In the genomic region with DNA sequence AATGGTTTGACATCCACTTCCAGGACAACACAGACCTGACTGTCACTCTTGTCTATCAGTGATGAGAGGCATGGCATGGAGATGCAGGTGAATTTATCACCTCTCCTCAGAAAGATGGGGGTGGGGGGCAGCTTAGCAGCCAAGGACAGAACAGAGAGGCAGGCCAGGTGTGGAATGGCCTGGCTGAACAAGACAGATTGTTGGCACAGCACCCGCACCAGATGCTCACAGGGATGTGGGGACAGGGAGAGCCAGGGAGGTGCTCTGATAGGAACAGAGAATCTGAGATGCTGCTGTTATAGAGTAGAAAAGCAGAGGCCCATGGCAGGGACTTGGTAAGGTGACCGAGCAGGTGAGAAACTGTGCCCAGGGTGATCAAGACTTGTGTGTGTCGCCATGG, we compare ENCODE assay signal across 17 mouse cellular contexts.
"Had no signal": no experiment of that assay in that cellular context is flagged by ENCODE, and none has a peak within 500 bp of the region (broad histone marks: within the 10 kb centered on the region; RNA-seq: fewer than 3 reads in every experiment).

No protein-coding gene starts in this region.

- H3K9me3 ChIP-seq: limb, embryonic 12.5 days; limb, embryonic 15.5 days; midbrain, embryonic 12.5 days; midbrain, embryonic 15.5 days; neural tube, embryonic 13.5 days had no signal

- DNase-seq: kidney, adult 9 months; layer of hippocampus, adult 9-11 months; liver, postnatal 0 days; lung, embryonic 14.5 days; thymus, adult 18-20 months; thymus, postnatal 36 days had no signal

- ATAC-seq: liver, postnatal 0 days; lung, postnatal 0 days; midbrain, embryonic 15.5 days had no signal

- H3K27me3 ChIP-seq: limb, embryonic 12.5 days; limb, embryonic 15.5 days; midbrain, embryonic 12.5 days; midbrain, embryonic 15.5 days; neural tube, embryonic 13.5 days had no signal

- H3K4me1 ChIP-seq: limb, embryonic 12.5 days had no signal

- H3K27ac ChIP-seq: kidney, postnatal 0 days; layer of hippocampus, adult 2 months; limb, embryonic 12.5 days; limb, embryonic 15.5 days; liver, embryonic 14.5 days; macrophage; midbrain, embryonic 12.5 days had no signal

- H3K4me3 ChIP-seq: layer of hippocampus, adult 2 months; limb, embryonic 12.5 days; limb, embryonic 15.5 days; midbrain, embryonic 12.5 days; midbrain, embryonic 15.5 days; neural tube, embryonic 13.5 days had no signal

- H3K4me2 ChIP-seq: limb, embryonic 12.5 days; limb, embryonic 15.5 days; liver, embryonic 11.5 days; lung, embryonic 14.5 days; midbrain, embryonic 12.5 days; midbrain, embryonic 15.5 days; neural tube, embryonic 13.5 days had no signal

- H3K9ac ChIP-seq: limb, embryonic 12.5 days; limb, embryonic 15.5 days; liver, embryonic 14.5 days; liver, postnatal 0 days; lung, embryonic 14.5 days; midbrain, embryonic 12.5 days; midbrain, embryonic 15.5 days; neural tube, embryonic 13.5 days had no signal
